Mouse (Mus musculus): ENCODE results near the gene Thbs3. TPM values are rescaled to one million over a fixed set of nuclear protein-coding genes. Genes with fewer than 3 reads are reported as not detected.

Gene Thbs3
- polyA plus RNA-seq, 1 experiment from 2014 or later, result 51.5 TPM

GRCm38 (mm10) chr3:89179056-89179455 lies 35.9 kb upstream of the Thbs3 start:
- no peaks in the 10 kb centered on the region for H3K27me3 ChIP-seq (replicated peaks; ENCODE audit: control insufficient read depth, insufficient read depth, low read length)
- no peak for DNase-seq (ENCODE audit: low spot score)
- H3K9me3 ChIP-seq (ENCODE audit: control insufficient read depth, low read length), result no peaks in the 10 kb centered on the region
- WGBS, result 91% methylated on average over 11 of the region's 11 CpGs
- H3K9ac ChIP-seq (ENCODE audit: low read depth, low read length), result peak overlapping the region; percentile 77; the same call in 1 of the 2 replicates
- peaks cover 69% of the 10 kb centered on the region for H3K36me3 ChIP-seq (ENCODE audit: control insufficient read depth, insufficient read depth, low read length)
- peak overlapping the region; percentile 79 for H3K4me2 ChIP-seq (ENCODE audit: low read depth, low read length)
- peak overlapping the region; percentile 57; the same call in 1 of the 2 replicates for H3K4me3 ChIP-seq (ENCODE audit: low read depth, low read length)
- H3K27ac ChIP-seq (replicated peaks; ENCODE audit: low read depth, low read length), result no peak overlapping the region
- no peak for ATAC-seq (ENCODE audit: low read depth)
- peaks cover 15% of the 10 kb centered on the region for H3K4me1 ChIP-seq (ENCODE audit: control insufficient read depth, insufficient read depth, low read length)

- DNase-seq (ENCODE audit: low spot score) (no peak), ATAC-seq (ENCODE audit: low read depth) (no peak)
- Histone ChIP-seq H3K9ac (ENCODE audit: low read depth, low read length) (no peak overlapping the region), H3K4me1 (ENCODE audit: control insufficient read depth, insufficient read depth, low read length) (peaks cover 24% of the 10 kb centered on the region), H3K27ac (replicated peaks; ENCODE audit: low read depth, low read length) (no peak overlapping the region), H3K9me3 (ENCODE audit: control insufficient read depth, low read length) (no peaks in the 10 kb centered on the region), H3K4me3 (ENCODE audit: low read depth, low read length) (no peak overlapping the region), H3K4me2 (ENCODE audit: low read depth, low read length) (no peak overlapping the region), H3K27me3 (replicated peaks; ENCODE audit: control insufficient read depth, insufficient read depth, low read length) (no peaks in the 10 kb centered on the region), H3K36me3 (ENCODE audit: control insufficient read depth, insufficient read depth, low read length) (peaks cover 45% of the 10 kb centered on the region)
- 89% methylated on average over 27 of the region's 27 CpGs for WGBS
These were observed 33.1 kb upstream of the Thbs3 start for GRCm38 (mm10) chr3:89181749-89182500.

DNA sequence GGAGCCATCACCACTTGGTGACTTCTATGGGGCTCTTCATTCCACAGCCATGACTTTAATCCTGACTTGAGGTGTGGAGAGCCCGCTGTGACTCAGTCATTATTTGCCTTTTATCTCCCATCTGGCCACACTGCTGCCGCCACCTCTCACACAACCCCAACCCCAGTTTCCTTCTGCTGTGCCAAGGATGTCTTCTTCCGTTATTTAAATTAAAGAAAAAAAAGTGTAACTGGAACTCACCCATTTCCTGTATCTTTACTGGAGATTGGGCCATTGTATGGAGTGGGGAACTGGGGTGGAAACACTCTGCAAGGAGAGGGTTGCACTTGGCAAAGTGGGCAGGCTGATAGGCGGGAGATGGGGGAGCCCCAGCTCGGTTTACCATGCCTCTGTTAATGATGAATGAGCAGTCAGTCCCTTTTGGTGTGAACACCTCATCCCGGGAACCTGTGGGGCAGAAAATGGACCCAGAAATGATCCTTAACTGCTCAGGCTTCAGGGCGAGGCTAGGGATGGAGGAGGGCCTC lies 32.4 kb upstream of the Thbs3 start:
- Histone ChIP-seq H3K27me3 (replicated peaks; ENCODE audit: control insufficient read depth, insufficient read depth, low read length) (no peaks in the 10 kb centered on the region), H3K27ac (replicated peaks; ENCODE audit: low read depth, low read length) (no peak overlapping the region), H3K9ac (ENCODE audit: low read depth, low read length) (no peak overlapping the region), H3K4me1 (ENCODE audit: control insufficient read depth, insufficient read depth, low read length) (peaks cover 24% of the 10 kb centered on the region), H3K4me3 (ENCODE audit: low read depth, low read length) (peak overlapping the region; percentile 53), H3K36me3 (ENCODE audit: control insufficient read depth, insufficient read depth, low read length) (peaks cover 46% of the 10 kb centered on the region), H3K4me2 (ENCODE audit: low read depth, low read length) (peak overlapping the region; percentile 73; the same call in 1 of the 2 replicates), H3K9me3 (ENCODE audit: control insufficient read depth, low read length) (no peaks in the 10 kb centered on the region)
- DNase-seq (ENCODE audit: low spot score) (no peak), ATAC-seq (ENCODE audit: low read depth) (peak; percentile 2; the same call in 1 of the 2 replicates)
- 43% methylated on average over 7 of the region's 7 CpGs for WGBS

DNA sequence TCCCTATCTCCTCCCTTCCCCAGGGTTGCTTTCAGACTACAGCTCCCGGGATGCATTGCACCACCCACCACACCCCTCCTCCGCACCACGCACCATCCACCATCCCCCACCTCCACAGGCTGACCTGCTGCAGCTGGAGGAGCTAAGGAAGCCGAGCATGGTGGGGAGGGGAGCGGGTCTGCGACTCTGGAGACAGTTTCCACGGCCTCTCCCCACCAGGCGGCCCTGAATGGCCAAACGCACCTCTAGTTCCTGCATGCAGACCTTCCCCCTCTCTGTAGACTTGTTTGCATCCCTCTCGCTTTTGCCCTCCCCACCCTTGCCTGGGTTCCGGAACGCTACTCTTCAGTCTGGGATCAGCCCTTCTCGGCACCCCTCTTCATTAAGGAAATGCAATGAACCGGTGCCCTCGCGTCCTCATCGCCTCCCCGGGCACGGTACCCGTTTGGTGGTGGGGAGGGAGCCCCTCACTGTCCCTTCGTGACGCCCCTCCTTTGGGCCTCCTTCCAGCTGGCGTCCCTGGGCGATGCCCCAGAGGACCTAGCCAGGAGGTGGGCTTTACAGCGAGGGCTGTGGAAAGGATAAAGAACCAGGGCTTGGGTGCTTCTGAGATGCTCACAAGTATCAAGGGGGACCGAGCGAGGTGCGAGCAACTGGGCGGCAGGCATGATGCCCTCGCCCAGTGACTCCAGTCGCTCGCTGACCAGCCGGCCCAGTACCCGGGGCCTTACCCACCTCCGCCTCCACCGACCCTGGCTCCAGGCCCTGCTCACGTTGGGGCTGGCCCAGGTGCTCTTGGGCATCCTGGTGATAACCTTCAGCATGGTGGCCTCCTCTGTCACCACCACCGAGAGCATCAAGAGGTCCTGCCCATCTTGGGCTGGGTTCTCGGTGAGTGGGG lies 31.7 kb upstream of the Thbs3 start, which contains the start of gene Fam189b:
TSS of gene Fam189b (plus strand) at position 86 of the 901 bp plus-strand sequence.
- Histone ChIP-seq H3K4me3 (ENCODE audit: low read depth, low read length) (peak within 1 kb of the TSS; percentile 53), H3K4me1 (ENCODE audit: control insufficient read depth, insufficient read depth, low read length) (peaks cover 20% of the 10 kb centered on the region), H3K9ac (ENCODE audit: low read depth, low read length) (peak within 1 kb of the TSS; percentile 69), H3K27me3 (replicated peaks; ENCODE audit: control insufficient read depth, insufficient read depth, low read length) (no peaks in the 10 kb centered on the region), H3K9me3 (ENCODE audit: control insufficient read depth, low read length) (no peaks in the 10 kb centered on the region), H3K4me2 (ENCODE audit: low read depth, low read length) (peak within 1 kb of the TSS; percentile 73), H3K36me3 (ENCODE audit: control insufficient read depth, insufficient read depth, low read length) (peaks cover 54% of the 10 kb centered on the region), H3K27ac (replicated peaks; ENCODE audit: low read depth, low read length) (peak within 1 kb of the TSS; percentile 66)
- 3% methylated on average over 32 of the region's 39 CpGs for WGBS
- DNase-seq (ENCODE audit: low spot score) (peak; percentile 95), ATAC-seq (ENCODE audit: low read depth) (peak; percentile 97)

DNA sequence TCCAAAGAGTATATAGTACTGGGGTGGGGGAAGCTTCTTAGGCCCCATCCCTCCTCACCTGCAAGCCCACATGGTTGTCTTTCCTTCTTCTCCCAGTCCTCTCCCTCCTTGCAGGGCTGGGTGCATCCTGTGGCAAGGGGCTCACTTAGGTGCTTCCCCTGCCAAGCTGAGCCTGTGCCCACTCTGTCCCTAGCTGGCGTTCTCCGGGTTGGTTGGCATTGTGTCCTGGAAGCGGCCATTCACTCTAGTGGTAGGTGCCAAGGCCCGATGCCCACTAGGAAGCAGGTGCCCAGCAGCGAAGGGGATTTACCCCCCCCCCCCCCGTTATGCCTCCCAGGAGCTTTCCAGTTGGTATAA lies 31.0 kb upstream of the Thbs3 start:
- 94% methylated on average over 5 of the region's 6 CpGs for WGBS
- peak overlapping the region; percentile 53 for H3K4me3 ChIP-seq (ENCODE audit: low read depth, low read length)
- peaks cover 56% of the 10 kb centered on the region for H3K36me3 ChIP-seq (ENCODE audit: control insufficient read depth, insufficient read depth, low read length)
- no peak for ATAC-seq (ENCODE audit: low read depth)
- no peaks in the 10 kb centered on the region for H3K9me3 ChIP-seq (ENCODE audit: control insufficient read depth, low read length)
- H3K27me3 ChIP-seq (replicated peaks; ENCODE audit: control insufficient read depth, insufficient read depth, low read length), result no peaks in the 10 kb centered on the region
- peak overlapping the region; percentile 69 for H3K9ac ChIP-seq (ENCODE audit: low read depth, low read length)
- no peak for DNase-seq (ENCODE audit: low spot score)
- peak overlapping the region; percentile 66; the same call in 1 of the 2 replicates for H3K27ac ChIP-seq (replicated peaks; ENCODE audit: low read depth, low read length)
- peaks cover 14% of the 10 kb centered on the region for H3K4me1 ChIP-seq (ENCODE audit: control insufficient read depth, insufficient read depth, low read length)
- peak overlapping the region; percentile 73 for H3K4me2 ChIP-seq (ENCODE audit: low read depth, low read length)

GRCm38 (mm10) chr3:89187197-89187596 lies 27.8 kb upstream of the Thbs3 start:
- ATAC-seq (ENCODE audit: low read depth) (no peak), DNase-seq (ENCODE audit: low spot score) (no peak)
- no peak overlapping the region for H3K27ac ChIP-seq (replicated peaks; ENCODE audit: low read depth, low read length)
- no peaks in the 10 kb centered on the region for H3K9me3 ChIP-seq (ENCODE audit: control insufficient read depth, low read length)
- 49% methylated on average over 23 of the region's 23 CpGs for whole genome bisulfite sequencing
- peaks cover 14% of the 10 kb centered on the region; the same call in 1 of the 2 replicates for H3K4me1 ChIP-seq (ENCODE audit: control insufficient read depth, insufficient read depth, low read length)
- no peaks in the 10 kb centered on the region for H3K27me3 ChIP-seq (replicated peaks; ENCODE audit: control insufficient read depth, insufficient read depth, low read length)
- H3K36me3 ChIP-seq (ENCODE audit: control insufficient read depth, insufficient read depth, low read length), result peaks cover 30% of the 10 kb centered on the region; the same call in 1 of the 2 replicates
- H3K4me3 ChIP-seq (ENCODE audit: low read depth, low read length), result no peak overlapping the region
- H3K9ac ChIP-seq (ENCODE audit: low read depth, low read length), result no peak overlapping the region
- H3K4me2 ChIP-seq (ENCODE audit: low read depth, low read length), result no peak overlapping the region

DNA sequence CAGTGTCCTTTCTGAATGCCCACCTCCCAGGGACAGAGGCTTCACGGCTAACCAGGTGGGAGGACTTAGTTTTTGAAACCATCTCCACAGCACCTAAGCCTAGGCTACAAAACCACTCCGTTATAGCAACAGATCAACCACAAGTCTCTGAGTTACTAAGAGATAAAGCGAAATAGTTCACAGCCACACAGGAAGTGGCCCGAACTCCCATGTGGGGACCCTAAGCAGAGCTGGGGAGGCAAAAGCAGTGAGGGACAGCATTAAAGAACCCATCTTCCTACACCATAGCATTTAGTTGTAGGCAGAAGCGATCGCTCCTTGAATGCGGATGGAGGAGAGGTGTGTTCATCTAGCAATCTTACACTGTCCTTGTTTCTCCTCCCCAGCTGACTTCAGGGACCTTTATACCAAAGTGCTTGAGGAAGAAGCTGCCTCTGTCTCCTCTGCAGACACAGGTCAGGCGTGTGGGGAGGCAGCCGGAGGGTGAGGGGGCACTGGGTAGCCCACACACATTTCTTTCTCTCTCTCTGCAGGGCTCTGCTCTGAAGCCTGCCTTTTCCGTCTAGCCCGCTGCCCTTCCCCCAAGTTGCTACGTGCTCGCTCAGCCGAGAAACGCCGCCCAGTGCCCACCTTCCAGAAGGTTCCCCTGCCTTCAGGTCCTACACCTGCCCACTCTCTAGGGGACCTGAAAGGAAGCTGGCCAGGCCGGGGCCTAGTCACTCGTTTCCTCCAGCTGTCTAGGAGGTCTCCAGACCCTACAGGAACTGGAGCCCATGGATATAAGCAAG lies 27.1 kb upstream of the Thbs3 start:
- ATAC-seq (ENCODE audit: low read depth), result no peak
- H3K9ac ChIP-seq (ENCODE audit: low read depth, low read length), result no peak overlapping the region; the same call in 1 of the 2 replicates

More for the DNA sequence above, 27.1 kb upstream of the Thbs3 start:
- WGBS, result 70% methylated on average over 17 of the region's 18 CpGs
- Histone ChIP-seq H3K4me2 (ENCODE audit: low read depth, low read length) (no peak overlapping the region), H3K4me1 (ENCODE audit: control insufficient read depth, insufficient read depth, low read length) (peaks cover 14% of the 10 kb centered on the region; the same call in 1 of the 2 replicates), H3K36me3 (ENCODE audit: control insufficient read depth, insufficient read depth, low read length) (peaks cover 25% of the 10 kb centered on the region; the same call in 1 of the 2 replicates), H3K27me3 (replicated peaks; ENCODE audit: control insufficient read depth, insufficient read depth, low read length) (no peaks in the 10 kb centered on the region), H3K9me3 (ENCODE audit: control insufficient read depth, low read length) (no peaks in the 10 kb centered on the region), H3K27ac (replicated peaks; ENCODE audit: low read depth, low read length) (no peak overlapping the region), H3K4me3 (ENCODE audit: low read depth, low read length) (no peak overlapping the region)
- DNase-seq (ENCODE audit: low spot score), result no peak

Data from embryonic facial prominence, embryonic 14.5 days (tissue).